Mouse (Mus musculus): ENCODE results near the gene Fkbpl. TPM values are rescaled to one million over a fixed set of nuclear protein-coding genes. Genes with fewer than 3 reads are reported as not detected.

The Fkbpl gene
- polyA plus RNA-seq, 1 experiment, result 9.9 TPM

DNA sequence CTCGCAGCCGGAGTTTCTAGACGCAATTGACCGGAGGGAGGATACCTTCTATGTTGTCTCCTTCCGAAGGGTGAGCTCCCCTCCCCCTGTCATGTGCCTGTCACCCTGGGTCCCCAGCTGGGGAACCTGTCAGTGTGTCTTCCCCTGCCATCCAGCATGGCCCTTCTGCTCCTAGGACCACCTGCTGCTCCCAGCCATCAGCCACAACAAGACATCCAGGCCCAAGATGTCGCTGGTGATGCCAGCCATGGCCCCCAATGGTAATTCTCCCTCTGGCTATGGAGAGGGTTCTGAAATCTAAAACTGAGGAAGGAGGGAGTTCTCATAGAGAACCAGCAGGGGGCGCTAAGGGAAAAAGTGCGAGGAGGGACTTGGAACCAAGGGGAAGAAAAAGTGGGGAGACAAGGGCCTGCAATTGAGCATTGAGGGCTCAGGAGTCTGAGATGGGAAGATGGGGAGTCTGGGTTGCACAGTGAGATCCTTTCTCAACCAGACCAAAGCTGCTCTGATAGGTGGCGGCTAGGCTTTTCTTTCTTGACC is 9.3 kb downstream of the Fkbpl start:
- no peaks in the 10 kb centered on the region for H3K79me3 ChIP-seq (ENCODE audit: low read depth)
- H3K27me3 ChIP-seq (ENCODE audit: control insufficient read depth, insufficient read depth, insufficient read length), result peaks cover 4% of the 10 kb centered on the region
- no peaks in the 10 kb centered on the region for H3K79me2 ChIP-seq (ENCODE audit: control insufficient read depth, insufficient read depth)
- no peak overlapping the region for H3K4me3 ChIP-seq (ENCODE audit: insufficient read depth, poor library complexity, severe bottlenecking)
- H3K36me3 ChIP-seq (ENCODE audit: control insufficient read depth, insufficient read depth), result peaks cover 7% of the 10 kb centered on the region
- no peak overlapping the region for H3ac ChIP-seq (ENCODE audit: control insufficient read depth, insufficient read length, low read depth)
- TF ChIP-seq MYOG (IDR thresholded peaks at IDR 0.05; ENCODE audit: control insufficient read depth, extremely low read depth, insufficient read length), result no peak

DNA sequence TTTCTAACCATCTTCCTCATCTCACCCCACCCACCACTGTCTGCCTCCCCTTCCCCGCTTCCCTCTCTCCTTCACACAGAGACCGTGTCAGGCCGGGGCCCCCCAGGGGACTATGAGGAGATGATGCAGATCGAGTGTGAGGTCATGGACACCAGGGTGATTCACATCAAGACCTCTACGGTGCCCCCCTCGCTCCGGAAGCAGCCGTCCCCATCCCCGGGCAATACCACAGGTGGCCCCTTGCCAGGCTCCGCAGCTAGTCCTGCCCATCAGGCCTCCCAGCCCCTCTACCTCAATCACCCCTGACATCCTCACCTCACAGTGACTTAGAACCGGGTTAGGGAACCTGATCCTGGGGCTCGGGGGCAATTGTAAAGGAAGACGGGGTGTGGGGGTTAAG is 9.8 kb downstream of the Fkbpl start:
- TF ChIP-seq MYOG (IDR thresholded peaks at IDR 0.05; ENCODE audit: control insufficient read depth, extremely low read depth, insufficient read length) (no peak), USF1 (IDR thresholded peaks at IDR 0.05; ENCODE audit: low read depth) (no peak)
- Histone ChIP-seq H3K36me3 (ENCODE audit: control insufficient read depth, insufficient read depth) (peaks cover 7% of the 10 kb centered on the region), H3K79me2 (ENCODE audit: control insufficient read depth, insufficient read depth) (no peaks in the 10 kb centered on the region), H3K27me3 (ENCODE audit: control insufficient read depth, insufficient read depth, insufficient read length) (peaks cover 10% of the 10 kb centered on the region), H3K79me3 (ENCODE audit: low read depth) (no peaks in the 10 kb centered on the region), H3ac (ENCODE audit: control insufficient read depth, insufficient read length, low read depth) (no peak overlapping the region), H3K4me3 (ENCODE audit: insufficient read depth, poor library complexity, severe bottlenecking) (no peak overlapping the region)

DNA sequence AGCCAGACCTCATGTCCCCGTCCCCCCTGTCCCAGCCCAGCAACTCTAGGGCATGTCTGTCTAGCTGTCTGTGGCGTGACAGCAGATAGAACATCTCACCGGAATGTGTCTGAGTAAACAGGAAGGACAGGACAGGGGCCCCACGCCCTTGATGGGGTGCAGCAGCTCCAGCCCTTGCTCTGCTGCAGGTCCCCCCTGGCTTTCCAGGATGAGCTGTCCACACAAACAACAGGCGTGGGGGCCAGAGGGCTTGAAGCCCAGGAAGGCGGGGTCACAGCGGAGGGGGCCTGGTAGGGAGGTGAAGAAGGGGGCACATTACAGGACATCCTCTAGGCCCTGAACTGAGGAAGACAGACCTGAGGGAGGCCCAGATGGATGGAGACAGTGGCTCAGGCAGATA is 10.6 kb downstream of the Fkbpl start:
- H3K36me3 ChIP-seq (ENCODE audit: control insufficient read depth, insufficient read depth), result peaks cover 7% of the 10 kb centered on the region
- no peak overlapping the region for H3K4me3 ChIP-seq (ENCODE audit: insufficient read depth, poor library complexity, severe bottlenecking)
- no peaks in the 10 kb centered on the region for H3K79me3 ChIP-seq (ENCODE audit: low read depth)
- TF ChIP-seq CEBPB (IDR thresholded peaks at IDR 0.05; ENCODE audit: low read depth) (no peak), MAX (IDR thresholded peaks at IDR 0.05) (no peak), CTCF (IDR thresholded peaks at IDR 0.05; ENCODE audit: control insufficient read depth, insufficient read depth, insufficient read length) (no peak), MYOD1 (IDR thresholded peaks at IDR 0.05; ENCODE audit: control insufficient read depth, insufficient read length, low read depth) (no peak), FOSL1 (IDR thresholded peaks at IDR 0.05; ENCODE audit: insufficient read depth, low read length, poor library complexity, severe bottlenecking) (no peak), MYOG (IDR thresholded peaks at IDR 0.05; ENCODE audit: control insufficient read depth, extremely low read depth, insufficient read length) (no peak), USF1 (IDR thresholded peaks at IDR 0.05; ENCODE audit: low read depth) (no peak)
- peaks cover 17% of the 10 kb centered on the region for H3K27me3 ChIP-seq (ENCODE audit: control insufficient read depth, insufficient read depth, insufficient read length)
- H3K79me2 ChIP-seq (ENCODE audit: control insufficient read depth, insufficient read depth), result no peaks in the 10 kb centered on the region
- peak overlapping the region; percentile 28 for H3ac ChIP-seq (ENCODE audit: control insufficient read depth, insufficient read length, low read depth)

DNA sequence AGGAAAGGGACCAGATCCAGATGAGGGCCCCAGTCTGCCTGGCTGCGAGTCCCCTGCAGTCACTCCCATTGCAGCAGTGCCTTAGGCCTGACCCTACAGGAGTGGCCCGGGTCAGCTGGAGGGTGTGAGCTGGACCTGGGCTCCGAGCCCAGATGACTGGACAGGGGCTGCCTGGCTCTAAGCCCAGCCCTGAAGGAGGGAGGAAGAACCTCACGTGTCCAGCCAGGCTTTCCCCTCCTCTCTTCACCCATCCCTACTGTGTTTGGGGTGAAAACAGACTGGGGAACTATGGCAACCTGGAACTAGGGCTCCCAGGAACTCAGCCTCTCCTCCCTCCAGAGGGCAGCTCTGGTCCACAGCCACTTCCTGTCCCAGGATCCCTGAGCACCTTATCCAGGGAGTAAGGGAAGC is 11.0 kb downstream of the Fkbpl start:
- TF ChIP-seq CTCF (IDR thresholded peaks at IDR 0.05; ENCODE audit: control insufficient read depth, insufficient read depth, insufficient read length) (no peak), MYOD1 (IDR thresholded peaks at IDR 0.05; ENCODE audit: control insufficient read depth, insufficient read length, low read depth) (no peak), MYOG (IDR thresholded peaks at IDR 0.05; ENCODE audit: control insufficient read depth, extremely low read depth, insufficient read length) (no peak), MAX (IDR thresholded peaks at IDR 0.05) (peak; percentile 15), USF1 (IDR thresholded peaks at IDR 0.05; ENCODE audit: low read depth) (peak; percentile 78), FOSL1 (IDR thresholded peaks at IDR 0.05; ENCODE audit: insufficient read depth, low read length, poor library complexity, severe bottlenecking) (no peak), CEBPB (IDR thresholded peaks at IDR 0.05; ENCODE audit: low read depth) (no peak)

DNA sequence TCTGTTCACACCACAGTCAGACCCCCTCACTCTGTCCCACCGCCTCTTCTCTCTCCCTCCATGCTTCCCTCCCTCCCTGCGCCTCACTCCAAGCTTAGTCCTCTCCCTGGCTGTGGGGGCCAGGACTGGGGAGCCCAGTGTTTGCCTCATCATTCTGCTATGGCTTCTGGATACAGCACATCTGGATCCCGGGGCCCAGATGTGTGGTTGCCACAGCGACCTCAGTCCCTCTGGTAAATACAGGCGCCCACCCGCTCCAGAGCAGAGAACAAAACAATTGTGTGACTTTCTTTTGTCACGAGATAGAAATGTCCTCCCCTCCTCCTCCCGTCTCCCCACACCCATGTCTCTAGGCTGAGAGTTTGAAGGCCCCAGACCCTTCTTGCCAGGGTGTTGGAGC is 12.1 kb downstream of the Fkbpl start:
- H3K79me2 ChIP-seq (ENCODE audit: control insufficient read depth, insufficient read depth), result no peaks in the 10 kb centered on the region
- H3K27me3 ChIP-seq (ENCODE audit: control insufficient read depth, insufficient read depth, insufficient read length), result peaks cover 28% of the 10 kb centered on the region
- TF ChIP-seq MYOG (IDR thresholded peaks at IDR 0.05; ENCODE audit: control insufficient read depth, extremely low read depth, insufficient read length) (no peak), CTCF (IDR thresholded peaks at IDR 0.05; ENCODE audit: control insufficient read depth, insufficient read depth, insufficient read length) (no peak), MYOD1 (IDR thresholded peaks at IDR 0.05; ENCODE audit: control insufficient read depth, insufficient read length, low read depth) (no peak), USF1 (IDR thresholded peaks at IDR 0.05; ENCODE audit: low read depth) (no peak), MAX (IDR thresholded peaks at IDR 0.05) (no peak), FOSL1 (IDR thresholded peaks at IDR 0.05; ENCODE audit: insufficient read depth, low read length, poor library complexity, severe bottlenecking) (no peak), CEBPB (IDR thresholded peaks at IDR 0.05; ENCODE audit: low read depth) (no peak)
- H3ac ChIP-seq (ENCODE audit: control insufficient read depth, insufficient read length, low read depth), result no peak overlapping the region
- peaks cover 7% of the 10 kb centered on the region for H3K36me3 ChIP-seq (ENCODE audit: control insufficient read depth, insufficient read depth)
- H3K79me3 ChIP-seq (ENCODE audit: low read depth), result no peaks in the 10 kb centered on the region
- no peak overlapping the region for H3K4me3 ChIP-seq (ENCODE audit: insufficient read depth, poor library complexity, severe bottlenecking)

More for the DNA sequence above, 11.0 kb downstream of the Fkbpl start:
- no peaks in the 10 kb centered on the region for H3K79me2 ChIP-seq (ENCODE audit: control insufficient read depth, insufficient read depth)
- no peak overlapping the region for H3K4me3 ChIP-seq (ENCODE audit: insufficient read depth, poor library complexity, severe bottlenecking)
- H3K27me3 ChIP-seq (ENCODE audit: control insufficient read depth, insufficient read depth, insufficient read length), result peaks cover 22% of the 10 kb centered on the region
- no peaks in the 10 kb centered on the region for H3K79me3 ChIP-seq (ENCODE audit: low read depth)
- peak overlapping the region; percentile 28 for H3ac ChIP-seq (ENCODE audit: control insufficient read depth, insufficient read length, low read depth)
- H3K36me3 ChIP-seq (ENCODE audit: control insufficient read depth, insufficient read depth), result peaks cover 7% of the 10 kb centered on the region

DNA sequence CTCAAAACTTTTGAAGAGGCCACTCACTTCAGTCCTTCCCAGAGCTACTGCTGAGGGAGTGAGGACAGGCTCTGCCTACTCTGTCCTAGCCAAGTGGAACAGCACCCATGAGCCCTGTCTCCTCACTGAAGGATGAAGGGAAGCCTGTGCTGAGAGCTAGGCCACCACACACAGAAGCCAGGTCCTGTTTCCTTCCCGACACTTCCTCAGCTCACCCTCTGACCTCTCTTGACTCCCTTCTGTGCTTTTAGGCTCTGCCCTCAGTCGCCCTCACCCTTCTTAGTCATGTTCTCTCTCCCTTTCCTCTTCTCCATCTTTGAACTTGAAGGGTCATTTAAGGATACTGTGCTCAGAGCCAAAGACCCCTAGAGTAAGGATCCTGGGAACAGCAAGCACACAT is 12.7 kb downstream of the Fkbpl start:
- Histone ChIP-seq H3K36me3 (ENCODE audit: control insufficient read depth, insufficient read depth) (peaks cover 7% of the 10 kb centered on the region), H3K79me3 (ENCODE audit: low read depth) (no peaks in the 10 kb centered on the region), H3K79me2 (ENCODE audit: control insufficient read depth, insufficient read depth) (no peaks in the 10 kb centered on the region), H3K27me3 (ENCODE audit: control insufficient read depth, insufficient read depth, insufficient read length) (peaks cover 28% of the 10 kb centered on the region), H3ac (ENCODE audit: control insufficient read depth, insufficient read length, low read depth) (no peak overlapping the region), H3K4me3 (ENCODE audit: insufficient read depth, poor library complexity, severe bottlenecking) (no peak overlapping the region)
- no peak for TF ChIP-seq MYOG (IDR thresholded peaks at IDR 0.05; ENCODE audit: control insufficient read depth, extremely low read depth, insufficient read length)
- no peak for TF ChIP-seq CTCF (IDR thresholded peaks at IDR 0.05; ENCODE audit: control insufficient read depth, insufficient read depth, insufficient read length)
- no peak for TF ChIP-seq USF1 (IDR thresholded peaks at IDR 0.05; ENCODE audit: low read depth)
- TF ChIP-seq MAX (IDR thresholded peaks at IDR 0.05), result no peak
- no peak for TF ChIP-seq CEBPB (IDR thresholded peaks at IDR 0.05; ENCODE audit: low read depth)
- TF ChIP-seq MYOD1 (IDR thresholded peaks at IDR 0.05; ENCODE audit: control insufficient read depth, insufficient read length, low read depth), result no peak
- TF ChIP-seq FOSL1 (IDR thresholded peaks at IDR 0.05; ENCODE audit: insufficient read depth, low read length, poor library complexity, severe bottlenecking), result no peak

All from C2C12 (cell line).